Mouse (Mus musculus) spleen, adult 2 months (tissue): Measurements from ENCODE around the gene Epn1.

ENCODE experiments used
- CTCF ChIP-seq: fragments of 200-500 bp; IDR thresholded peaks from 2 replicates; pipeline ENCODE4 v1.5.1; 2011; ENCODE audit warnings: mild to moderate bottlenecking, inconsistent platforms; ENCODE audit not compliant: insufficient read depth, insufficient read length, insufficient replicate concordance; ENCODE audit errors: extremely low read depth
- POLR2A ChIP-seq: fragments of 200-500 bp; IDR thresholded peaks from 2 replicates; pipeline ENCODE4 v1.6.1; 2011; ENCODE audit warnings: low read depth, low read length, inconsistent platforms

DNA sequence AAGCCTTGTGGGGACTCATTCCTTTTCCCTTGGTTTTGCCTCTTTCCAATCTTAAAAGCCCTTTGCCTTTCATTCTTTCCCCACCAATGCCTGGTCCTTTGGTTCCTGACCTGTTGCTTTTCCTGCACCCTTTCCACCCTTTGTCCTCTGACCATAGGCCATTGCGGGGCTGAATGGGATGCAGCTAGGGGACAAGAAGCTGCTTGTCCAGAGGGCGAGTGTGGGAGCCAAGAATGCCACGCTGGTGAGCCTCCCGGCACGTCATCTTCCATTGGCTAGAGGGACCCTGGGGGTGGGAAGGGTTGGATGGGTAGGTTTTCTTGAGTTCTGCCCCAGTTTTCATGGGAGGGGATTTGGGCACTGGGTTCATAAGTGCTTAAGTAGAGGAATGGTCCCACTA is 5.1 kb upstream of the Epn1 start:
- no peak for TF ChIP-seq CTCF
- TF ChIP-seq POLR2A, result no peak
